Mouse (Mus musculus): ENCODE measurements around the gene Vezt. TPM values are rescaled to one million over a fixed set of nuclear protein-coding genes. Genes with fewer than 3 reads are reported as not detected.

Gene Vezt
- total RNA-seq, 2 experiments from 2014 or later = 20.4 to 21.2 TPM

DNA sequence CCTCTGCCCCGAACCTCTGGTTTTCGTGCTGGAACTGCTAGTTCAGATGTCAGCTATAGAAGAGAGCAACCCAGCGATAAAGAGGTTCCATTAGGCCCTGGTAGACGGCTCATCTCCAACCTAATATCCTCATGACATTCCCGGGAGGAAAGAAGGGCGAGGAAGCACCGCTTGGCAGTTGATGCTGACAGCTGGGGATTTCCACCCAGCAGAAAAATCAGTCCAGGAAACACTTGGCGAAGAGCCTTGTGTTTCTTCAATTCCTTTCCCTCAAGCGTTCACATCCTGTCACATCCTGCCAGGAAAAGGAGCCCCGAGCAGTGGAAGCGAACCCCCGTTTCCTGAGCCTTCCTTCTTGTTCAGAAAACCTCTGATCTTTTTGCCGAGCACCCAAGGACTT, 116.4 kb downstream of the Vezt start:
- intact Hi-C loops (cut with DNase I; ENCODE audit: low total_unique reads) = no loop called here
- peak; percentile 61 for DNase-seq

GRCm38 (mm10) chr10:93918701-93919100, 116.9 kb downstream of the Vezt start:
- intact Hi-C loops (cut with DNase I; ENCODE audit: low total_unique reads) = no loop called here
- peak; percentile 74 for DNase-seq

DNA sequence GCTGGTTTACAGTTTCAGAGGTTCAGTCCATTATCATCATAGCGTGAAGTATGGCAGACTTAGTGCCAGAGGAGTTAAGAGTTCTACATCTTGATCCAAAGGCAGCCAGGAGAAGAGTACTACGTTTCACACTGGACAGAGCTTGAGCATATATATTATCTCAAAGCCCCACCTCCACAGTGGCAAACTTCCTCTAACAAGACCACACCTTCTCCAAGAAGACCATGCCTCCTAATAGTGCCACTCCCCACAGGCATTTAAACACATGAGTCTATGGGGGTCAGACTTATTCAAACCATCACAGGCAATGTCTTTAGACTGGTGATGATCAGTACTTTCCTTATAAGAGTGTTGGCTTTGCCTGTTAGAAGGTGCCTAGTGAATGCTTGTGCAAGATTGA, 117.5 kb downstream of the Vezt start:
- no peak for DNase-seq
- intact Hi-C loops (cut with DNase I; ENCODE audit: low total_unique reads) = no loop called here

GRCm38 (mm10) chr10:93916778-93917177, 118.8 kb downstream of the Vezt start:
- DNase-seq = no peak
- intact Hi-C loops (cut with DNase I; ENCODE audit: low total_unique reads) = no loop called here

- intact Hi-C loops (cut with DNase I; ENCODE audit: low total_unique reads) = no loop called here
- no peak for DNase-seq
These were observed 119.9 kb downstream of the Vezt start for GRCm38 (mm10) chr10:93915531-93916275.

- DNase-seq = no peak
- intact Hi-C loops (cut with DNase I; ENCODE audit: low total_unique reads) = no loop called here
These were observed 122.1 kb downstream of the Vezt start for GRCm38 (mm10) chr10:93913525-93913924.

DNA sequence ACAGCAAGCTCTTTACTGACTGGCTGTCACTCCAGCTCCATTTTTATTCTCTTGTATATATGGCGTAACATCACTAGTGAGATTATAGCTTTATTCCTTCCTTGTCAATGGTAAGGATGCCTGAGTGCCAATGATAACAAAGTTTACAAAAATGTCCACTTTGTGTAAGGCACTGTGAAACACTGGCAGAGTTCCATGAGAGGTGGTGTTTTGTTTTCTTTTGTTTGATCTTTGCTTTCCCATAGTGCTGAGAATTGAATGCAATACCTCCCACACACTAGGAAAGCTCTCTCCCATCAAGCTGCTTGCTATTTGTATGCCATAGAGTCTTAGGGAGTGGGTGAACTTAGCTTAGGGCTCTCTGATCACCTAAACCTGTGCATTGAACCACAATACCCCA, 122.7 kb downstream of the Vezt start:
- DNase-seq = no peak
- intact Hi-C loops (cut with DNase I; ENCODE audit: low total_unique reads) = no loop called here

DNA sequence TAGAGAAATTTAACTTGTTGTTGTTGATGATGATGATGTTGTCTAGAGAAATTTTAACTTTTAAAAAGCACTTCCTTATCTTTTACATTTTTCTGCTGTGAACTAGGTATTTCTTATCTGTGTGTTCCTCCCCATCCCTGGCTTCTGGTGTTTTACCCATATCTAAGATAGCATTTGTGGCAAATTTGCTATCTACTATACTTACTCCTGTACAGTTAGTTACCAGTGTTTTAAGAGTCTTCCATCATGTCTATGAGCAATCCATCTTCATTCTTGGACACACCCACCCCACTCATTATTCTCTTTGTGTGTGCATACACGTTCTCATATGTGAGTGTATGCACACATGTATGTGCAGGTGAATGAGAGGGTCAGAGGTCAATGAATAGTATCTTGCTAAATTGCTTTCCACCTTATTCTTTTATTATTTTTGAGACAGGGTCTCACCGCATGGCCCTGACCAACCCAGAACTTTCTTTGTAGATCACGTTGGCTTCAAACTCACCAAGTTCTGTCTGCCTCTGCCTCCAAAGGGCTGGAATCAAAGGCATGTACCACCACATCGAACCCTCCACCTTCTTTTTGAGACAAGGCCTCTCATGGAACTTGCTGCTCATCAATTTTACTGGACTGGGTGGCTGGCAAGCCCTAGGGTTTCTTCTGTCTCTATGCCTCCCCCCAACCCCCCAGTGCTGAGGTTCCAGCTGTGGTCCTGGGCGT, 123.3 kb downstream of the Vezt start:
- intact Hi-C loops (cut with DNase I; ENCODE audit: low total_unique reads) = no loop called here
- DNase-seq = no peak

DNA sequence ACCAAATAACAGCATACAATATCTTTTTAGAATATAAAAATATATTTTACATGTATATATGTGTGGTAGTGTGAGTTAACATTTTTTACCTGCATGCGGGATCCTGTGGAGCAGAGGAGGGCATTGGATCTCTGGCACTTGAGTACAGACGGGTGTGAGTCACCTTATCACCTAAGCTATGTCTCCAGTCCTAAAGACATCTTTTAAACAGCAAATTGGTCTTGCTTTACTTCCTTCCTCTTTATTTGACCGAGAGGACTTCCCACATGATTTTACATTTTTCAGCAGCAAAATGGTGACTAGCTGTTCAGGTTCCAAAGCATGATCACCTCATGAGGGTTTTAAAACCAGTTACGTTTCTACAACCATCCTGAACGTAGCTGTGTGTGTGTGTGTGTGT, 124.3 kb downstream of the Vezt start:
- DNase-seq = no peak
- intact Hi-C loops (cut with DNase I; ENCODE audit: low total_unique reads) = no loop called here

DNA sequence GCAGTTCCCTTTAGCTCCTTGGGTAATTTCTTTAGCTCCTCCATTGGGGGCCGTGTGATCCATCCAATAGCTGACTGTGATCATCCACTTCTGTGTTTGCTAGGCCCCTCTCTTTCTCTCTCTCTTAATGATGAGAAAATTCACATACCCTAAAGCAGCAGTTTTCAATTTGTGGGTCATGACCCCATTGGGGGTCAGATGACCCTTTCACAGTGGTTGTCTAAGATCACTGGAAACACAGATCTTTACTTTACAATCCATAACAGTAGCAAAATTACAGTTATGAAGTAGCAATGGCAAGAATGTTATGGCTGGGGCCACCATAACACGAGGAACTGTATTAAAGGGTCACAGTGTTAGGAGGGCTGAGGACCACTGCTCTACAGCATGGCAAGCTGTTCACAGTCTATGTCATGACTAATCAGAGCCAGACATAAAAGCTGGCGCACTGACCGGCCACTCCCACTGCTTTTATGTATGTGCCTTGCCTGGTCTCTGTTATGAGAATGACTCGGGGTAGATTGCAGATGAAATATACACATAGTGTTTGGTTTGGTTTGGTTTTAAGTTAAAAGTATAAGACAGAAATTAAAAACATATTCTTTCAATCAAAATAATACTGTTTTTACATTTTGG, 125.7 kb downstream of the Vezt start:
- DNase-seq = no peak

GRCm38 (mm10) chr10:93909015-93909414, 126.6 kb downstream of the Vezt start:
- intact Hi-C loops (cut with DNase I; ENCODE audit: low total_unique reads) = no loop called here
- no peak for DNase-seq

More for the DNA sequence above, 125.7 kb downstream of the Vezt start:
- intact Hi-C loops (cut with DNase I; ENCODE audit: low total_unique reads) = no loop called here

GRCm38 (mm10) chr10:93908540-93908939, 127.1 kb downstream of the Vezt start:
- DNase-seq = no peak
- intact Hi-C loops (cut with DNase I; ENCODE audit: low total_unique reads) = no loop called here

DNA sequence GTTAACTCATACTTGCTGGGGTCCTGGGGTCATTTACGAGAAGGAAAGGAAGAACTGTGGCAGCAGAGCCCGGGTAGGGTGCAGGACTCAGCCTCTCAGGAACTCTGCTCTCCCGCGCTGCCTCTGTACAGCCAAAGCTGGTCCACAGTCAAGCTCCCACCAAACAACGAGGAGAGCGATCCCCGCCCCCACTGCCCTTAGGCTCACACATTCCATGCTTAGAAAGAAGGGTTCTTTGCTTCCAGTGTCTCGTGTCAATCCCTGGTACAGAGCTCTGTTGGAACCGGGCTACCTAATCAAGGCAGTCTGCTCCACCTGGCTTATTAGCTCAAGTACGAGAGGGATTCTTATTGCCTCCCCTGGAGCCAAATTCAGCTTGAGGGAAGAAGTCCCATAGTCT, 128.2 kb downstream of the Vezt start:
- no peak for DNase-seq
- intact Hi-C loops (cut with DNase I; ENCODE audit: low total_unique reads) = no loop called here

GRCm38 (mm10) chr10:93899907-93900306, 135.7 kb downstream of the Vezt start:
- intact Hi-C loops (cut with DNase I; ENCODE audit: low total_unique reads) = no loop called here

GRCm38 (mm10) chr10:93899303-93899702, 136.3 kb downstream of the Vezt start:
- intact Hi-C loops (cut with DNase I; ENCODE audit: low total_unique reads) = no loop called here
- no peak for DNase-seq

More at GRCm38 (mm10) chr10:93899907-93900306, 135.7 kb downstream of the Vezt start:
- DNase-seq = no peak

- no peak for DNase-seq
- intact Hi-C loops (cut with DNase I; ENCODE audit: low total_unique reads) = no loop called here
These were observed 138.5 kb downstream of the Vezt start, which contains the start of gene Metap2 for GRCm38 (mm10) chr10:93897043-93897646. TSS of gene Metap2 (minus strand) at chr10:93897093.

DNA sequence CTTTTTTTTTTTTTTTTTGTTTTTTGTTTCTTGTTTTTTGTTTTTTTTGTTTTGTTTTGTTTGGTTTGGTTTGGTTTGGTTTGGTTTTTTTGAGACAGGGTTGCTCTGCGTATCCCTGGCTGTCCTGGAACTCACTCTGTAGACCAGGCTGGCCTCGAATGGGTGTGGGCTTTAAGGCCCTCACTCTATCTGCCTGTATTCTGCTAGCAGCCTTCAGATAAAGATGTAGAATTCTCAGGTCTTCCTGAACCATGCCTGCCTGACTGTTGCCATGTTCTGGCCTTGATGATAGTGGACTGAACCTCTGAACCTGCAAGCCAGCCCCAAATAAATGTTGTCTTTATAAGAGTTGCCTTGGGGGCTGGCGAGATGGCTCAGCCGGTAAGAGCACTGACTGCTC, 143.1 kb downstream of the Vezt start:
- no peak for DNase-seq
- intact Hi-C loops (cut with DNase I; ENCODE audit: low total_unique reads) = no loop called here

DNA sequence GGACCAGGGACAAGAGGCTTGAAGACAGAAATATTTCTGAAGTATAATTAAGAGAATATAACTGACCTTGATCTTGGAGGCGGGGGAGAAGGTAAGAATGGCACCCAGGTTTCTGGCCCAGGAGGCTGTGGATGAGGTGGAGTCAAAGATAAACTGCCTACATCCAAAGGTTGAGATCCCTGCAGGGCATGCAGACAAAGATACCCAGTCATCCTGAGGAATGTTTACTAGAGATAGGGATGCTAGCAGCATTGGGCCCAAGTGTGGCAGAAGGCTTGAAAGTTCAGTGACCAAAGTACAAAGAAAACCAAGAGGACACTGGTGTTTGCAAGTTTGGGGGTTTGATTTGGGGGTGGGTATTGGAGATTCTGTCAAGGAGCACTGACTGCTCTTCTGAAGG, 144.6 kb downstream of the Vezt start:
- intact Hi-C loops (cut with DNase I; ENCODE audit: low total_unique reads) = no loop called here
- DNase-seq = no peak

GRCm38 (mm10) chr10:93890565-93890964, 145.1 kb downstream of the Vezt start:
- intact Hi-C loops (cut with DNase I; ENCODE audit: low total_unique reads) = no loop called here
- no peak for DNase-seq

- intact Hi-C loops (cut with DNase I; ENCODE audit: low total_unique reads) = no loop called here
- DNase-seq = no peak
These were observed 145.6 kb downstream of the Vezt start for GRCm38 (mm10) chr10:93889976-93890375.

Data from gastrocnemius, postnatal 14 days (tissue).